ENCODE assay signal across 9 mouse cellular contexts in genomic region chr10:82777886-82778285, GRCm38 (mm10). TPM values are rescaled to one million over a fixed set of nuclear protein-coding genes. Genes with fewer than 3 reads are reported as not detected.
DNase-seq lines count a peak whose midpoint lies in the region; ATAC-seq and TF ChIP-seq lines count a peak whose summit lies in the region.
"Had no signal": no experiment of that assay in that cellular context is flagged by ENCODE, and none has a peak within 500 bp of the region (broad histone marks: within the 10 kb centered on the region; RNA-seq: fewer than 3 reads in every experiment).

No protein-coding gene starts in this region.

- 29% methylated on average over 13 of the region's 13 CpGs for WGBS in heart, embryonic 14.5 days
- WGBS in intestine, postnatal 0 days = 26% methylated on average over 13 of the region's 13 CpGs
- 33% methylated on average over 13 of the region's 13 CpGs for WGBS in lung, postnatal 0 days

- H3K27me3 ChIP-seq in heart, embryonic 14.5 days (ENCODE audit: control insufficient read depth, insufficient read depth, low read length) = no peaks in the 10 kb centered on the region
- no peaks in the 10 kb centered on the region for H3K27me3 ChIP-seq in intestine, postnatal 0 days (replicated peaks; ENCODE audit: control insufficient read depth, insufficient read depth, low read length)
- no peaks in the 10 kb centered on the region for H3K27me3 ChIP-seq in lung, postnatal 0 days (replicated peaks; ENCODE audit: insufficient read depth, low read length)
- H3K27me3 ChIP-seq: midbrain, embryonic 12.5 days had no signal

- DNase-seq in heart, adult 8-10 months (ENCODE audit: low spot score) = no peak
- DNase-seq in brain, adult 2 months (ENCODE audit: low read depth, low spot score) = peak; percentile 60
- DNase-seq in lung, postnatal 0 days (ENCODE audit: low spot score) = peak; percentile 41
- no peak for DNase-seq in frontal cortex, postnatal 14 days (ENCODE audit: low spot score in 2 of 2)
- DNase-seq in urinary bladder, postnatal 4 days (ENCODE audit: low spot score in 2 of 2) = no peak
- no peak for DNase-seq in layer of hippocampus, adult 18-20 months (ENCODE audit: low spot score in 2 of 2)

- no peaks in the 10 kb centered on the region for H3K9me3 ChIP-seq in heart, embryonic 14.5 days (ENCODE audit: control insufficient read depth, low read length)
- no peaks in the 10 kb centered on the region for H3K9me3 ChIP-seq in intestine, postnatal 0 days (ENCODE audit: control insufficient read depth)
- no peaks in the 10 kb centered on the region for H3K9me3 ChIP-seq in lung, postnatal 0 days (ENCODE audit: low read length)

- ATAC-seq in heart, embryonic 14.5 days (ENCODE audit: insufficient number of reproducible peaks, insufficient read depth, low FRiP score, low read depth) = no peak
- no peak for ATAC-seq in intestine, postnatal 0 days
- peak; percentile 57 for ATAC-seq in lung, postnatal 0 days

- H3K36me3 ChIP-seq in heart, embryonic 14.5 days (ENCODE audit: control insufficient read depth, insufficient read depth, low read length) = no peaks in the 10 kb centered on the region
- H3K36me3 ChIP-seq in intestine, postnatal 0 days (ENCODE audit: control insufficient read depth, insufficient read depth) = no peaks in the 10 kb centered on the region
- no peaks in the 10 kb centered on the region for H3K36me3 ChIP-seq in lung, postnatal 0 days (ENCODE audit: insufficient read depth, low read length)
- H3K36me3 ChIP-seq: midbrain, embryonic 12.5 days had no signal

- H3K4me1 ChIP-seq in heart, embryonic 14.5 days (ENCODE audit: control insufficient read depth in 2 of 2, insufficient read depth in 2 of 2, low read length in 2 of 2) = peaks cover 4 to 7% of the 10 kb centered on the region in 2 experiments; a peak in 3 of 4 replicates
- no peaks in the 10 kb centered on the region; the same call in 1 of the 2 replicates for H3K4me1 ChIP-seq in intestine, postnatal 0 days (replicated peaks; ENCODE audit: control insufficient read depth, insufficient read depth, low read length)
- no peaks in the 10 kb centered on the region for H3K4me1 ChIP-seq in lung, postnatal 0 days (ENCODE audit: insufficient read depth, low read depth, low read length)

- TF ChIP-seq EP300 in lung, postnatal 0 days (IDR thresholded peaks at IDR 0.05) = no peak

- peak overlapping the region; percentile 54; the same call in 1 of the 2 replicates for H3K9ac ChIP-seq in heart, embryonic 14.5 days (ENCODE audit: low read length)
- no peak overlapping the region for H3K9ac ChIP-seq in intestine, postnatal 0 days (ENCODE audit: low read depth, low read length)
- H3K9ac ChIP-seq in lung, postnatal 0 days (replicated peaks; ENCODE audit: low read depth) = no peak overlapping the region
- H3K9ac ChIP-seq: midbrain, embryonic 12.5 days had no signal

- no peak overlapping the region for H3K4me3 ChIP-seq in heart, embryonic 14.5 days (ENCODE audit: control insufficient read depth in 1 of 2, insufficient read depth in 1 of 2, low read depth in 1 of 2, low read length in 2 of 2)
- no peak overlapping the region for H3K4me3 ChIP-seq in intestine, postnatal 0 days (ENCODE audit: low read depth, low read length)
- H3K4me3 ChIP-seq in lung, postnatal 0 days (ENCODE audit: low read depth, low read length) = no peak overlapping the region
- H3K4me3 ChIP-seq: midbrain, embryonic 12.5 days had no signal

- H3K4me2 ChIP-seq in heart, embryonic 14.5 days (ENCODE audit: low read length) = peak overlapping the region; percentile 38
- peak overlapping the region; percentile 35; the same call in 1 of the 2 replicates for H3K4me2 ChIP-seq in intestine, postnatal 0 days (replicated peaks; ENCODE audit: low read depth)
- no peak overlapping the region for H3K4me2 ChIP-seq in lung, postnatal 0 days (replicated peaks; ENCODE audit: low read depth, low read length)
- H3K4me2 ChIP-seq: midbrain, embryonic 12.5 days had no signal

- 0 out of 4 replicates have a peak overlapping the region, but pooled peaks of 1 of the 2 experiments have one; percentile 9 for H3K27ac ChIP-seq in heart, embryonic 14.5 days (replicated peaks in 1 of 2; ENCODE audit: control insufficient read depth in 1 of 2, insufficient read depth in 1 of 2, low read depth in 2 of 2, low read length in 2 of 2)
- H3K27ac ChIP-seq in intestine, postnatal 0 days (ENCODE audit: low read depth, low read length) = no peak overlapping the region
- H3K27ac ChIP-seq in lung, postnatal 0 days (ENCODE audit: low read length) = no peak overlapping the region
- H3K27ac ChIP-seq: midbrain, embryonic 12.5 days had no signal

- no peak for TF ChIP-seq CTCF in intestine, postnatal 0 days (IDR thresholded peaks at IDR 0.05; ENCODE audit: low read depth)
- TF ChIP-seq CTCF in lung, postnatal 0 days (IDR thresholded peaks at IDR 0.05) = no peak

RNA-seq across cellular contexts. Expression of gene Nfyb, which starts 13.9 kb away (rescaled TPM):
- 25.5 and 28.2 TPM in 2 replicates for polyA plus RNA-seq in heart, embryonic 14.5 days (2014; fragmentation: Nextera tagmentation; extraction: Ambion mirVana)
- total RNA-seq in heart, adult 8-10 months (2022) = 10 to 100 TPM; 13.0 to 16.0 (median 14.5) TPM
- 19.8 and 20.2 TPM in 2 replicates for polyA plus RNA-seq in intestine, postnatal 0 days (2015; fragmentation: Nextera tagmentation; extraction: Ambion mirVana)
- 21.5 and 28.2 TPM in 2 replicates for polyA plus RNA-seq in lung, postnatal 0 days (2015; fragmentation: Nextera tagmentation; extraction: Ambion mirVana)
- 10 to 100 TPM; 60.9 to 65.1 TPM for total RNA-seq in layer of hippocampus, adult 18-20 months (2021)

RNA-seq across cellular contexts. Expression of gene Txnrd1, which starts 55.9 kb away (rescaled TPM):
- polyA plus RNA-seq in heart, embryonic 14.5 days (2014; fragmentation: Nextera tagmentation; extraction: Ambion mirVana) = 71.3 and 74.3 TPM in 2 replicates
- total RNA-seq in heart, adult 8-10 months (2022) = 10 to 100 TPM; 57.3 to 65.7 (median 59.4) TPM
- 65.7 and 67.7 TPM in 2 replicates for polyA plus RNA-seq in intestine, postnatal 0 days (2015; fragmentation: Nextera tagmentation; extraction: Ambion mirVana)
- 34.6 and 40.0 TPM in 2 replicates for polyA plus RNA-seq in lung, postnatal 0 days (2015; fragmentation: Nextera tagmentation; extraction: Ambion mirVana)
- 10 to 100 TPM; 47.7 to 56.7 TPM for total RNA-seq in layer of hippocampus, adult 18-20 months (2021)

Comparison
In these comparisons a context has a peak if more than half of its experiments do, and no peak if none do; other contexts are left out.
1. DNase-seq: peak in brain, adult 2 months (single experiment) and lung, postnatal 0 days (single experiment); none in heart, adult 8-10 months (single experiment), frontal cortex, postnatal 14 days (0 of 2), urinary bladder, postnatal 4 days (0 of 2) and layer of hippocampus, adult 18-20 months (0 of 2).